Mouse (Mus musculus): ENCODE measurements around the gene Vac14.

Gene Vac14

DNA sequence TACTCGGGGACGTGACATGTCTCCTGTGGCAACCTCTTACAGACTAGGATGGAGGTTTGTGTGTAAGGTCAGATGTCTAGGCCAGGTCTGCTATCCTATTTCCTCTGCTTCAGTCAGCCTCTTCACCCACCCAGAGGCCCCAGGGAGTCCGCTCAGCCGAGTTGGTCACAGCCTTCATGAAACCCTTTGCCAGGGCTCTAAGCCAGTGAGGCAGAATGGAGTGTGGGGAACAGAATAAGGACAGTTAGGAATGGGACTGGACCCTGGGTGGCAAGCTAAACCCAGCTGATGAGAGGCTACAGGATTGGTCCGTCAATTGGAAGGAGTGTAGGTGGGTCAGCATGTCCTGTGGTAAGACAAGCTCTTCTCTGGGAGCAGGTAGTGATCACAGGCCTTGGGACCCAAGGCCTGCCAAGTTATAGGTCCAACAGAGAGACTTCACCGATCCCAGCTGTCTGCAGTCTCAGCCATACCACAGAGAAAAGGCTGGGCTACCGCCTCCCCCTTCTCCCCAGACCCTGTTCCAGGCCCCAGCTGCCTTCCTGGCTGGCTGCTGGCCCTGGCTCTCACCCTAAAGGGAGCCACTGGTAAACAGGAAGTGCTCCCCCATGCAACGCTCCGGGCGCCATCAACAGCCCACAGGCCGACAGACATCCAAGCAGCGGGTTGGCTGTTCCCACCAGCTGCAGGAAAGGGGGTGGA, 100.7 kb downstream of the Vac14 start:
- DNase-seq = peak; percentile 71

DNA sequence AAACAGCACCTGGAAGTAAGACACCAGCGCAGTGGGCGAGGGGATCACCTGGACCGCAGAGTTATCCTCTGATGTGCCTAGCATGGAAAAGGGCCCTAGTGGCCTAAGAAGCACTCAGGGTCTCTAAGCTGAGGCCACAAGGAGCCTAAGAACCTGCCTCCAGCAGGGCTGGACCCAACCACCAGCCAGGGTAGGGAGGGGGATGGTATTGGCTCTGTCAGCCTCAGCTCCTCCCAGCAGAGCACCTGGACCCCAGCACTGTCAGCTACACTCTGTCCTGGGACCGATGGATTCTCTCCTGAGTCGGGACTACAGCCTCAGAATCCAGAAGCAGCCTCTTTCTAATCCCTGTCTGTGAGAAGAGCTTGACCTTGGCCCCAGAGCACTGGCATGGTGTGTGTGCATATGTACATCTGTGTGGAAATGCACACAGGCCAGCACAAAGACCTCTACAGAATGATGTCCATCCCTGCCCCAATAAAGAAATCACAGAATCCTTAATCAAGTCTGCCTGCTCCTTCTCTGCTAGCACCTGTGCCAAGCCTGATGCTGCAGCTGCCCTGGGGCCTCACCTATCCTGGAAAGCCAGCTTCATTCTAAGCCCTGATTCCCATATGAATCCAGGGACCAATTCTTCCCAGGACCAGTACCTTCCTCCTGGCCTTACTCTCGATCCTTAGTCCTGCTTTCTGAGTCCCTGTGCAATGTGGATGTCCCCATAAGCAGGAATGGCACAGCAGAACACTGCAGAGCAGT, 101.7 kb downstream of the Vac14 start:
- DNase-seq = no peak

- peak; percentile 87 for DNase-seq
Measured at GRCm38 (mm10) chr8:110720685-110721598, 102.6 kb downstream of the Vac14 start, which contains the start of gene Mtss1l. Mtss1l (plus strand) TSS chr8:110721476.

DNA sequence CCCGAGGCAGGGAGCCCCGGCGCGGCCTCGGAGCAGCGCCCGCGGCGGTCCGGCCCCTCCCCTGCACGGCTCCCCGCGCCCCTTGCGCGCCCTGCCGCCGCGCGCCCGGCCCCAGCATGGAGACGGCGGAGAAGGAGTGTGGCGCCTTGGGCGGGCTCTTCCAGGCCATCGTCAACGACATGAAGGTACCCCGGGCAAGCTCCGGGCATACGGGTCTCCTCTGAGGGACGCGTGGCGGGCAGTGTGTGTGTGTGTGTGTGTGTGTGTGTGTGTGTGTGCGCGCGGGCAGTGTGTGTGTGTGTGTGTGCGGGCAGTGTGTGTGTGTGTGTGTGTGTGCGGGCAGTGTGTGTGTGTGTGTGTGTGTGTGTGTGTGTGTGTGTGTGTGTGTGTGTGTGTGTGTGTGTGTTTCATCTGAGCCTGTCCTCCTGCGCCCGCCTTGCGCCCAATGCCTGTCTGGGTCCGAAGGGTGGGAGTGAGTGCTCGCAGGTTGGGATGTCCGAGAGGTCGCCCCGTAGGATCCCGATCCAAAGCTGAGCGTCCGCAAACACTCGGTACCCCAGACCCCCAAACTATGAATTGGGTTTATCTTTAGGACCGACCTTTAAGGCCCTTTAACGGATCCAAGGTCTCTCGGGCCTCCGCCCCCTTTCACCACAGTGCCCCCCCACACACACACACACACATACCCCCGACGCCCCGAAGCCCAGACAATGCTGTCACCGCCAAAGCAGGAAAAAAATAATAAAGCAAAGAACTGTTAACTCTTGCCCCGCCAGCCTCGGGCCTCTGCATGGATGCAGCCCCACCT, 103.4 kb downstream of the Vac14 start:
- DNase-seq = peak; percentile 68

- peak; percentile 62 for DNase-seq
Measured at GRCm38 (mm10) chr8:110722414-110723011, 104.1 kb downstream of the Vac14 start.

DNA sequence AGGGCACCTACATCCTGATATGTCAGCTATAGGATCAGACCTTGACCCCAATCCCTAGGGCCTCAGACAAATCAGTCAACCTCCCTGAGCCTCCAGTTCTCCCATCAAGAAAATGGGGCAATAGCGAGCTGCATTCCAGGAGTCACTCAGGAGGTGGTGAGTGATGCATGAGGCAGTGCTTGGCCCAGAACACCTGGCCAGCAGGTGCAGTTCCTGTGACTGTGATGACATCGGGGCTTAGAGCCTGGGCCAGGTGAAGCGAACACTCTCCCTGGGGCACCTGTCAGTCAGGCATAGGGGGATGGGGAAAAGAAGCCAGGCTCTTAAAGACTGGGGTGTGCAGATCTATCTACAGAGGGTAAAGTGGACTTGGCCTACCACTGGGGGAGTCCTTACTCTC, 106.1 kb downstream of the Vac14 start:
- DNase-seq = no peak

DNA sequence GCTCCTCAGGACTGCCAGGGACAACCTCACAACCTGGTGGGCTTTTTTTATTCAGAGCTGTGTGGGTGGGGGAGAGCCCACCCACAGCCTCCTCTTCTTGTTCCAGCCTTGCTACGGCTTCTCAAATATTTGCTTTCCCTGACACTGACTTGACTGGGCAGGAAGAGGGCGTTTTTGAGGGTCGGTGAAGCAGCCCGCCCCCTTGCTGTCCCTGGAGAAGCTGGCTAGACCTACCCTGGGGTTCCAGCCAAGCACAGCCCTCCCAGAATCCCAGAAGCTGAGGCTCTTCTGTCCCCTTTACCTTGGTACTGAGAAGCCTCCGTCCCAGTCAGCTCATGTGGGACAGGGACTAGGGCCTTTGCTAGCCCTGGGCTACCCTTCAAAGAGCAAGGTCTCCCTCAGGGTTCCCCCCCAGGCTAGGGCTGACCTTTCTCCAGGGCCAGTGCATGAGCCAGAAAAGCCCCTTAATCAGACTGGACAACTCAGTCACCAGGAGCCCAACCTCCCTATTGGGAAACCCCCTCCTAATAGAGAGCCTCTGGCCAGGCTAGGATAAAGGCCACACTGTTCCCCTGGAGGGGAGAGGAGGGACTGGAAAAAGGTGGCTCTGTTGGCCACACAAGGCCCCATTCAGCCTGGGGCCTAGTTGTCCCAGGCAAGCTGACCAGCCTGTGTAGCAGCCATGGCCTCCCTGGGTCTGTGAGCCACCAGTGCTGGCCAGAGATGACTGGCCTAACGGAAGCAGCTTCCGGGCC, 106.9 kb downstream of the Vac14 start:
- peak; percentile 66 for DNase-seq

GRCm38 (mm10) chr8:110726893-110727292, 108.5 kb downstream of the Vac14 start:
- DNase-seq = peak; percentile 69

- peak; percentile 57 for DNase-seq
Measured at GRCm38 (mm10) chr8:110731346-110731859, 113.0 kb downstream of the Vac14 start.

GRCm38 (mm10) chr8:110733036-110733435, 114.7 kb downstream of the Vac14 start:
- DNase-seq = peak; percentile 68

DNA sequence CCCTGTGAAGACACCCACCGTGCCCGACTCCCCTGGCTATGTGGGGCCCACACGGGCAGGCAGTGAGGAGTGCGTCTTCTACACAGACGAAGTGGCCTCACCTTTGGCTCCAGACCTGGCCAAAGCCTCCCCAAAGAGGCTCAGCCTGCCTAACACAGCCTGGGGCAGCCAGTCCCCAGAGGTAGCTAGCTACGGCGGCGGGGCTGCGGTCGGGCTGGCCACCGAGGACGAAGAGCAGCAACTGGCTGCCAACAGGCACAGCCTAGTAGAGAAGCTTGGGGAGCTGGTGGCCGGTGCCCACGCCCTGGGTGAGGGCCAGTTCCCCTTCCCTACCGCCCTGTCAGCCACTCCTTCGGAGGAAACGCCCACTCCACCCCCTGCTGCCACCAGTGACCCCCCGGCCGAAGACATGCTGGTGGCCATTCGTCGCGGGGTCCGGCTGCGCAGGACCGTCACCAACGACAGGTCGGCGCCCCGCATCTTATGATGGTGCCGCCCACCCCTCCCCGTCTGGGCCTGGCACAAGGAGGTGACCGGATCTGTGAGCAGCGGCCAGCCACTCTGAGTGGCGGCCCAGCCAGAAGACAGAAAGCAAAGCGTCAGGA, 120.3 kb downstream of the Vac14 start:
- DNase-seq = peak; percentile 46

GRCm38 (mm10) chr8:110740629-110741175, 122.3 kb downstream of the Vac14 start:
- DNase-seq = peak; percentile 29

DNA sequence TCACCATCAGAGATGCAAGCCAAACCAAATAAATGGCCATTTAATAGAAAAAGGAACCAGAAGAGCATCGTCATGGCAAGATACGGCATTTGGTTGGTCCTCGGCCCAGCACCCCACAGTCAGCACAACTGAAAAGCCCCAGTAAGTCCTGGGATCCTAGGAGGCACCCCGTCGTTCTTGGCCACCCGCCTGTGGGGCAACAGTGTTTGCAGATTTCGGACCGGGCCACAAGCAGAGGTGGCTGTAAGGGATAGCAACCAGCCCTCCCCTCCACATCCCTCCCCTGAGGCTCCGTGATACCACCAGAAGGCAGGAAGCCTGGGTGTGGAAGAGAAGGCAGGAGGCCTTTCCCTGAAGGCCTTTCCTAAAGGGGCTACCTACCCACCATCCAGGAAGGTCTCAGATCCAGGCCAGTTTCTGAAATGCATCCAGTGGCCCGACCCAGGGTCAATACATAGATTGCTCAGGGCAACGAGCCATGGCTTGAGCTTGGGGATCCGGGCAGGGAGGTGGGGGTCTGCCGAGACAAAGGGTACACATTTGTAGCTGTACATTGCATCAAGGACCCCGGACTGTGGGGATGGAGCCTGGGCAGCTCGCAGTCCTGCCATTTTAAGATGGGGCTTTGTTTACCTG, 123.5 kb downstream of the Vac14 start:
- no peak for DNase-seq

DNA sequence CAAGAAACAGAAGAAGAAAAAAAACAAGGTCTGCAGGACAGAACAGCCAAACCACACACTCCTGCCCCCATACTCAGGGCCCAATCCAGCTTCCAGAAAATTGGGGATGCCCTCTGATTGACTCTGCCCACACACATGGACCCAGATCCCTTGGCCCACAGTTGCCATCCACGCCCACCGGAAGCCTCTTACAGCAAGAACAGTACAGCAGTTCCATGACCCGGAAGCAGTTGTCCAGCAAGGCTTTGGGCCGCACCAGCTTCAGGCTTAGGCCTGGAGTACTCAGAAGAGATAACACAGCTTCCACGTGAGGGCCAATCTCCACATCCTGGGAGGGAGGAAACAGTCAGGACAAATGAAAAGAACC, 124.0 kb downstream of the Vac14 start:
- no peak for DNase-seq

GRCm38 (mm10) chr8:110745162-110745561, 126.8 kb downstream of the Vac14 start:
- no peak for DNase-seq

GRCm38 (mm10) chr8:110746661-110747060, 128.3 kb downstream of the Vac14 start:
- no peak for DNase-seq

DNA sequence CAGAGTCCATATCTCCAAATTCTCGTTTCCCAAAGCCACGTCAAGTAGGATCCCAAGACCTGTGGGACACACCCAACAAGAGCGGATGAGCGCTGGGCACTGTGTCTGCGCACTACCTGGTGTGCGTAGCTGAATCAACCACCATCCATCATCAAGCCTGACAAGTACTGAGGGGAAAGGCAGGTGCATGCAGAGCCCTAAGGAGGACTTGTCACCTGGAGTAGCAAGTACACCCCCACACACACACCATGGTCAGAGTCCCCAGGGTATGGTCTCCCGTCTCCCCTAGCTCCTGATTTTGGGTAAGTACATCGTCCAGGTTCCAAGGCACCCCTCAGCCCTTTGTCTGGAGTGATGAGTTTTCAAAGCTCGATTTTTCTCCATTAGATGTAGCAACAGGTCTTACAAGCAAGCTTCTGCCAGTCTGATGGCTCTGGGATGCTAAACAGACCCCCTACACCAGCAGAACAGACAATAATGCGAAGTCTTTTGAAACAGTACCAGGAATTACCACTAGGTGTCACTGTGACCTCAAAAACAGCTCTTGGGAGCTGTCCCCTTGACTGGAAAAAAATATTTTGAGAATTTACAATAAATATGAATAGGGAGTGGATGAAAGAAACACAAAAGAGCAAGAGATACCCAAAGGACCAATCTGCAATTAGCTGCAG, 131.2 kb downstream of the Vac14 start:
- DNase-seq = no peak

- no peak for DNase-seq
Measured at GRCm38 (mm10) chr8:110750269-110750668, 131.9 kb downstream of the Vac14 start.

GRCm38 (mm10) chr8:110751490-110751889, 133.1 kb downstream of the Vac14 start:
- DNase-seq = no peak

Data from cerebellum, adult 11-12 months (tissue).